Comparison of ENCODE assay signal across 8 mouse cellular contexts in genomic region chr2:163692873-163693612, GRCm38 (mm10). TPM values are rescaled to one million over a fixed set of nuclear protein-coding genes. Genes with fewer than 3 reads are reported as not detected.
DNase-seq lines count a peak whose midpoint lies in the region; ATAC-seq and TF ChIP-seq lines count a peak whose summit lies in the region.

No protein-coding gene starts in this region.

- H3K79me2 ChIP-seq in MEL (ENCODE audit: control insufficient read depth, insufficient read depth, low read length, poor library complexity): peaks cover 32% of the 10 kb centered on the region

- H3K4me3 ChIP-seq in hindbrain, embryonic 10.5 days: no peak overlapping the region
- H3K4me3 ChIP-seq in hindbrain, embryonic 11.5 days (ENCODE audit: low read depth, low read length): no peak overlapping the region
- peak overlapping the region; percentile 22; a peak in 3 of 4 replicates for H3K4me3 ChIP-seq in MEL (ENCODE audit: control insufficient read depth in 1 of 2, insufficient read depth in 1 of 2, low read depth in 2 of 2, low read length in 2 of 2)
- H3K4me3 ChIP-seq in embryonic facial prominence, embryonic 15.5 days (replicated peaks): no peak overlapping the region
- H3K4me3 ChIP-seq in liver, embryonic 12.5 days: no peak overlapping the region

- no peaks in the 10 kb centered on the region for H3K36me3 ChIP-seq in hindbrain, embryonic 10.5 days
- H3K36me3 ChIP-seq in hindbrain, embryonic 11.5 days (ENCODE audit: control insufficient read depth, insufficient read depth, low read length): no peaks in the 10 kb centered on the region
- peaks cover 0 to 63% of the 10 kb centered on the region in 2 experiments; a peak in 2 of 4 replicates for H3K36me3 ChIP-seq in MEL (ENCODE audit: control insufficient read depth in 1 of 2, insufficient read depth in 2 of 2, low read length in 2 of 2)
- H3K36me3 ChIP-seq in embryonic facial prominence, embryonic 15.5 days: no peaks in the 10 kb centered on the region
- H3K36me3 ChIP-seq in liver, embryonic 12.5 days: no peaks in the 10 kb centered on the region

- TF ChIP-seq RAD21 in MEL (IDR thresholded peaks at IDR 0.05; ENCODE audit: low read depth, low read length): no peak

- H3K9ac ChIP-seq in hindbrain, embryonic 11.5 days (ENCODE audit: low read depth, low read length): no peak overlapping the region
- H3K9ac ChIP-seq in MEL (ENCODE audit: control insufficient read depth, low read depth, low read length, poor library complexity, severe bottlenecking): peak overlapping the region; percentile 65
- H3K9ac ChIP-seq in embryonic facial prominence, embryonic 15.5 days: no peak overlapping the region
- peak overlapping the region; percentile 42 for H3K9ac ChIP-seq in liver, embryonic 12.5 days

- peak; percentile 93 to 95 for TF ChIP-seq EP300 in MEL (IDR thresholded peaks at IDR 0.05; ENCODE audit: low read depth in 1 of 2, low read length in 2 of 2)

- ATAC-seq in hindbrain, embryonic 11.5 days (ENCODE audit: low FRiP score): no peak
- ATAC-seq in embryonic facial prominence, embryonic 15.5 days (ENCODE audit: insufficient number of reproducible peaks, low FRiP score, low TSS enrichment, low read depth): no peak
- peak; percentile 80 for ATAC-seq in liver, embryonic 12.5 days

- TF ChIP-seq POLR2A in MEL (IDR thresholded peaks at IDR 0.05; ENCODE audit: control insufficient read depth in 1 of 2, insufficient read depth in 1 of 2, low read depth in 1 of 2, low read length in 2 of 2, poor library complexity in 1 of 2): peak in 1 of 2 experiments; percentile 39; a peak in 2 of 4 replicates

- no peaks in the 10 kb centered on the region for H3K9me3 ChIP-seq in hindbrain, embryonic 10.5 days
- H3K9me3 ChIP-seq in hindbrain, embryonic 11.5 days (ENCODE audit: control insufficient read depth, low read length): no peaks in the 10 kb centered on the region
- H3K9me3 ChIP-seq in MEL (replicated peaks; ENCODE audit: insufficient read depth, low read length): no peaks in the 10 kb centered on the region
- no peaks in the 10 kb centered on the region for H3K9me3 ChIP-seq in embryonic facial prominence, embryonic 15.5 days (replicated peaks)
- H3K9me3 ChIP-seq in liver, embryonic 12.5 days (replicated peaks): no peaks in the 10 kb centered on the region

- H3K27me3 ChIP-seq in hindbrain, embryonic 10.5 days (ENCODE audit: insufficient read depth, poor library complexity, severe bottlenecking): no peaks in the 10 kb centered on the region
- H3K27me3 ChIP-seq in hindbrain, embryonic 11.5 days (ENCODE audit: control insufficient read depth, insufficient read depth, low read length): no peaks in the 10 kb centered on the region
- H3K27me3 ChIP-seq in MEL (ENCODE audit: control insufficient read depth in 1 of 2, insufficient read depth in 2 of 2, low read length in 2 of 2): no peaks in the 10 kb centered on the region
- no peaks in the 10 kb centered on the region for H3K27me3 ChIP-seq in embryonic facial prominence, embryonic 15.5 days
- no peaks in the 10 kb centered on the region for H3K27me3 ChIP-seq in liver, embryonic 12.5 days (replicated peaks)

- TF ChIP-seq CTCF in MEL (IDR thresholded peaks at IDR 0.05 in 2 of 3, conservative IDR thresholded peaks at IDR 0.05 in 1 of 3; ENCODE audit: control insufficient read depth in 1 of 3, insufficient read depth in 1 of 3, low read depth in 2 of 3, low read length in 3 of 3, poor library complexity in 1 of 3, severe bottlenecking in 1 of 3): no peak

- no peak for DNase-seq in hindbrain, embryonic 10.5 days (ENCODE audit: low spot score)
- DNase-seq in hindbrain, embryonic 11.5 days (ENCODE audit: low spot score): no peak
- peak; percentile 77 for DNase-seq in MEL (ENCODE audit: low read depth, low spot score)
- no peak for DNase-seq in urinary bladder, postnatal 14 days (ENCODE audit: low spot score)
- DNase-seq in thymus, postnatal 10 days (ENCODE audit: low spot score in 2 of 2): no peak
- DNase-seq in Muller cell, postnatal 12 days (ENCODE audit: inconsistent ontology term): no peak

- no peak overlapping the region for H3K4me2 ChIP-seq in hindbrain, embryonic 11.5 days (replicated peaks; ENCODE audit: low read depth, low read length)
- no peak overlapping the region for H3K4me2 ChIP-seq in embryonic facial prominence, embryonic 15.5 days (replicated peaks)
- peak overlapping the region; percentile 49 for H3K4me2 ChIP-seq in liver, embryonic 12.5 days

- H3K27ac ChIP-seq in hindbrain, embryonic 10.5 days: peak overlapping the region; percentile 69
- H3K27ac ChIP-seq in hindbrain, embryonic 11.5 days (ENCODE audit: low read depth, low read length): no peak overlapping the region
- peak overlapping the region; percentile 100 for H3K27ac ChIP-seq in MEL (ENCODE audit: control insufficient read depth, low read depth, low read length)
- H3K27ac ChIP-seq in embryonic facial prominence, embryonic 15.5 days (replicated peaks): peak overlapping the region; percentile 82
- H3K27ac ChIP-seq in liver, embryonic 12.5 days: peak overlapping the region; percentile 85

- WGBS in hindbrain, embryonic 10.5 days: 83% methylated on average over 3 of the region's 3 CpGs
- 80% methylated on average over 3 of the region's 3 CpGs for WGBS in hindbrain, embryonic 11.5 days
- WGBS in embryonic facial prominence, embryonic 15.5 days: 55% methylated on average over 3 of the region's 3 CpGs
- WGBS in liver, embryonic 12.5 days (ENCODE audit: insufficient replicate concordance): 16% methylated on average over 3 of the region's 3 CpGs

- H3K4me1 ChIP-seq in hindbrain, embryonic 10.5 days (replicated peaks): peaks cover 61% of the 10 kb centered on the region
- peaks cover 6% of the 10 kb centered on the region; the same call in 1 of the 2 replicates for H3K4me1 ChIP-seq in hindbrain, embryonic 11.5 days (replicated peaks; ENCODE audit: control insufficient read depth, insufficient read depth, low read length)
- H3K4me1 ChIP-seq in MEL (ENCODE audit: control insufficient read depth in 1 of 2, insufficient read depth in 2 of 2, low read length in 2 of 2): peaks cover 37 to 70% of the 10 kb centered on the region in 2 experiments
- H3K4me1 ChIP-seq in embryonic facial prominence, embryonic 15.5 days: peaks cover 24% of the 10 kb centered on the region
- peaks cover 99% of the 10 kb centered on the region for H3K4me1 ChIP-seq in liver, embryonic 12.5 days

TF ChIP-seq in MEL, 35 proteins besides CTCF, POLR2A, EP300 and RAD21 (continues in another document):
- TF ChIP-seq MYB (IDR thresholded peaks at IDR 0.05; ENCODE audit: low read depth, low read length): peak; percentile 83
- no peak for TF ChIP-seq CHD1 (IDR thresholded peaks at IDR 0.05; ENCODE audit: low read depth, low read length)
- TF ChIP-seq USF2 (IDR thresholded peaks at IDR 0.05; ENCODE audit: borderline replicate concordance in 1 of 2, insufficient read depth in 1 of 2, low read depth in 1 of 2, low read length in 2 of 2): no peak
- peak; percentile 97 for TF ChIP-seq GATA1 (IDR thresholded peaks at IDR 0.05; ENCODE audit: low read depth, low read length)
- TF ChIP-seq RCOR1 (IDR thresholded peaks at IDR 0.05; ENCODE audit: low read depth, low read length): peak; percentile 86
- TF ChIP-seq POLR2AphosphoS5 (IDR thresholded peaks at IDR 0.05; ENCODE audit: borderline replicate concordance, low read depth, low read length): no peak
- TF ChIP-seq MAFK (IDR thresholded peaks at IDR 0.05; ENCODE audit: borderline replicate concordance, low read depth, low read length): peak; percentile 55; the same call in 1 of the 2 replicates
- no peak for TF ChIP-seq TBP (IDR thresholded peaks at IDR 0.05; ENCODE audit: low read depth, low read length)
- peak; percentile 88 for TF ChIP-seq TCF12 (IDR thresholded peaks at IDR 0.05; ENCODE audit: low read depth, low read length)
- TF ChIP-seq MXI1 (IDR thresholded peaks at IDR 0.05; ENCODE audit: low read depth, low read length): peak; percentile 63
- no peak for TF ChIP-seq ZC3H11A (IDR thresholded peaks at IDR 0.05; ENCODE audit: low read depth, low read length)
- TF ChIP-seq ETS1 (IDR thresholded peaks at IDR 0.05; ENCODE audit: low read depth, low read length): peak; percentile 93
- no peak for TF ChIP-seq UBTF (IDR thresholded peaks at IDR 0.05; ENCODE audit: borderline replicate concordance, insufficient read depth, low read depth, low read length)
- peak; percentile 23; the same call in 1 of the 2 replicates for TF ChIP-seq TAL1 (IDR thresholded peaks at IDR 0.05; ENCODE audit: low read length)

RNA-seq across cellular contexts. Expression of gene Pkig, which starts 34.9 kb away (rescaled TPM):
- polyA plus RNA-seq in hindbrain, embryonic 10.5 days (2016; fragmentation: Nextera tagmentation; extraction: Ambion mirVana): 158 and 185 TPM in 2 replicates
- 136 and 138 TPM in 2 replicates for polyA plus RNA-seq in hindbrain, embryonic 11.5 days (2014; fragmentation: Nextera tagmentation; extraction: Ambion mirVana)
- 74.6 and 79.5 TPM in 2 replicates for total RNA-seq in MEL (2012; rRNA removed)
- polyA plus RNA-seq in MEL (2012; ENCODE audit: insufficient read depth in 1 of 2, insufficient read length in 2 of 2, low read depth in 1 of 2, low replicate concordance in 2 of 2, missing spikeins in 1 of 2): 100 to 1,000 TPM in 1 of 2 experiments, not detected in 1; 160 TPM
- polyA plus RNA-seq in embryonic facial prominence, embryonic 15.5 days (2015; fragmentation: Nextera tagmentation; extraction: Ambion mirVana): 152 and 155 TPM in 2 replicates
- polyA plus RNA-seq in liver, embryonic 12.5 days (2016; fragmentation: Nextera tagmentation; extraction: Ambion mirVana): 133 and 134 TPM in 2 replicates

RNA-seq across cellular contexts. Expression of gene Serinc3, which starts 48.1 kb away (rescaled TPM):
- polyA plus RNA-seq in hindbrain, embryonic 10.5 days (2016; fragmentation: Nextera tagmentation; extraction: Ambion mirVana): 24.2 and 25.6 TPM in 2 replicates
- 35.7 and 38.4 TPM in 2 replicates for polyA plus RNA-seq in hindbrain, embryonic 11.5 days (2014; fragmentation: Nextera tagmentation; extraction: Ambion mirVana)
- 326 and 348 TPM in 2 replicates for total RNA-seq in MEL (2012; rRNA removed)
- polyA plus RNA-seq in MEL (2012; ENCODE audit: insufficient read depth in 1 of 2, insufficient read length in 2 of 2, low read depth in 1 of 2, low replicate concordance in 2 of 2, missing spikeins in 1 of 2): 100 to 1,000 TPM; 637 to 650 TPM
- 39.4 and 40.8 TPM in 2 replicates for polyA plus RNA-seq in embryonic facial prominence, embryonic 15.5 days (2015; fragmentation: Nextera tagmentation; extraction: Ambion mirVana)
- polyA plus RNA-seq in liver, embryonic 12.5 days (2016; fragmentation: Nextera tagmentation; extraction: Ambion mirVana): 127 and 132 TPM in 2 replicates

RNA-seq across cellular contexts. Expression of gene Ada, which starts 57.0 kb away (rescaled TPM):
- 7.2 and 8.1 TPM in 2 replicates for polyA plus RNA-seq in hindbrain, embryonic 10.5 days (2016; fragmentation: Nextera tagmentation; extraction: Ambion mirVana)
- polyA plus RNA-seq in hindbrain, embryonic 11.5 days (2014; fragmentation: Nextera tagmentation; extraction: Ambion mirVana): 4.7 and 6.0 TPM in 2 replicates
- total RNA-seq in MEL (2012; rRNA removed): 35.1 and 36.7 TPM in 2 replicates
- 10 to 100 TPM in 1 of 2 experiments, not detected in 1; 36.5 TPM for polyA plus RNA-seq in MEL (2012; ENCODE audit: insufficient read depth in 1 of 2, insufficient read length in 2 of 2, low read depth in 1 of 2, low replicate concordance in 2 of 2, missing spikeins in 1 of 2)
- 8.1 and 8.4 TPM in 2 replicates for polyA plus RNA-seq in embryonic facial prominence, embryonic 15.5 days (2015; fragmentation: Nextera tagmentation; extraction: Ambion mirVana)
- 6.6 and 6.7 TPM in 2 replicates for polyA plus RNA-seq in liver, embryonic 12.5 days (2016; fragmentation: Nextera tagmentation; extraction: Ambion mirVana)

Comparison
In these comparisons a context has a peak if more than half of its experiments do, and no peak if none do; other contexts are left out.
1. H3K4me3 ChIP-seq: peak in MEL (2 of 2); none in hindbrain, embryonic 10.5 days (single experiment), hindbrain, embryonic 11.5 days (single experiment), embryonic facial prominence, embryonic 15.5 days (single experiment) and liver, embryonic 12.5 days (single experiment).
2. H3K9ac ChIP-seq: peak in MEL (single experiment) and liver, embryonic 12.5 days (single experiment); none in hindbrain, embryonic 11.5 days (single experiment) and embryonic facial prominence, embryonic 15.5 days (single experiment).